16 mouse cellular contexts compared by ENCODE assay signal in the genomic region with DNA sequence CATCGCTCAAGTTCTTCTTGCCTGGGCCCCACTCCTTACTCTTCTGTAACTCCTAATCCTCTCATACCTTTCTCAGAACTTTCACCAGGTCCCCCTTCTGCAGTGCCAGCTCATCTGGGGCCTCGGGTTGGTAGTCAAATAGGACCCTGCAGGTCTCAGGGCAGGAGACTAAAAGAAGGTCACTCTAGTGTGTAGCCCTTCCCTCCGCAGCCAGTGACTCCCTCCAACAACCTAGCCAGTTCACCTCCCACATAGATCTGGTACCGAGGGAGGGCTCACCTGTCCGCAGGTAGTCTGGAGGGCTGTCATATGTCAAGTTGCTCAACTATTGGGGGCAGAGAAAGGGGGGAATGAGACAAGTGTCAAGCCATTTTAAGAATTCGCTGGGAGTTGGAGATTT. TPM values are rescaled to one million over a fixed set of nuclear protein-coding genes. Genes with fewer than 3 reads are reported as not detected.
DNase-seq lines count a peak whose midpoint lies in the region; ATAC-seq and TF ChIP-seq lines count a peak whose summit lies in the region.
"Had no signal": no experiment of that assay in that cellular context is flagged by ENCODE, and none has a peak within 500 bp of the region (broad histone marks: within the 10 kb centered on the region; RNA-seq: fewer than 3 reads in every experiment).

No protein-coding gene starts in this region.

- no peaks in the 10 kb centered on the region for H3K27me3 ChIP-seq in forebrain, embryonic 11.5 days (ENCODE audit: control insufficient read depth, insufficient read depth, low read length)
- H3K27me3 ChIP-seq in forebrain, embryonic 12.5 days: no peaks in the 10 kb centered on the region
- no peaks in the 10 kb centered on the region for H3K27me3 ChIP-seq in kidney, embryonic 15.5 days
- no peaks in the 10 kb centered on the region for H3K27me3 ChIP-seq in liver, postnatal 0 days (ENCODE audit: insufficient read depth, low read length)
- H3K27me3 ChIP-seq in liver, embryonic 12.5 days (replicated peaks): peaks cover 6% of the 10 kb centered on the region; the same call in 1 of the 2 replicates
- no peaks in the 10 kb centered on the region for H3K27me3 ChIP-seq in stomach, postnatal 0 days (ENCODE audit: control insufficient read depth, insufficient read depth, low read length)
- H3K27me3 ChIP-seq: embryonic facial prominence, embryonic 12.5 days; hindbrain, embryonic 13.5 days had no signal

- 88% methylated on average over 6 of the region's 6 CpGs for WGBS in forebrain, embryonic 11.5 days
- 94% methylated on average over 6 of the region's 6 CpGs for WGBS in forebrain, embryonic 12.5 days
- 83% methylated on average over 6 of the region's 6 CpGs for WGBS in kidney, embryonic 15.5 days
- WGBS in liver, postnatal 0 days (ENCODE audit: insufficient replicate concordance): 86% methylated on average over 6 of the region's 6 CpGs
- 81% methylated on average over 6 of the region's 6 CpGs for WGBS in liver, embryonic 12.5 days (ENCODE audit: insufficient replicate concordance)
- whole genome bisulfite sequencing in stomach, postnatal 0 days: 83% methylated on average over 6 of the region's 6 CpGs

- no peak for ATAC-seq in forebrain, embryonic 11.5 days (replicated peaks; ENCODE audit: low FRiP score)
- no peak for ATAC-seq in forebrain, embryonic 12.5 days (ENCODE audit: low FRiP score)
- ATAC-seq in kidney, embryonic 15.5 days (replicated peaks; ENCODE audit: low FRiP score): no peak
- no peak for ATAC-seq in liver, postnatal 0 days
- ATAC-seq in liver, embryonic 12.5 days: no peak
- no peak for ATAC-seq in stomach, postnatal 0 days (ENCODE audit: low FRiP score, low TSS enrichment)

- DNase-seq in forebrain, embryonic 11.5 days (ENCODE audit: low spot score): peak; percentile 47
- no peak for DNase-seq in kidney, adult 11 months
- peak; percentile 8 for DNase-seq in liver, postnatal 0 days
- DNase-seq in stomach, postnatal 0 days (ENCODE audit: low spot score): peak; percentile 14
- DNase-seq: adrenal gland, postnatal 10 days; cerebellum, adult 11 months; cerebellum, adult 8-10 months; embryo, embryonic 11 days; gastrocnemius, adult 2 months; heart, postnatal 10 days had no signal

- TF ChIP-seq CTCF in liver, postnatal 0 days (IDR thresholded peaks at IDR 0.05; ENCODE audit: low read depth): no peak
- no peak for TF ChIP-seq CTCF in stomach, postnatal 0 days (IDR thresholded peaks at IDR 0.05; ENCODE audit: low read depth)

- no peak overlapping the region for H3K4me3 ChIP-seq in forebrain, embryonic 11.5 days (ENCODE audit: low read depth, low read length)
- H3K4me3 ChIP-seq in forebrain, embryonic 12.5 days (replicated peaks): no peak overlapping the region
- H3K4me3 ChIP-seq in kidney, embryonic 15.5 days (replicated peaks): no peak overlapping the region
- no peak overlapping the region for H3K4me3 ChIP-seq in liver, postnatal 0 days (ENCODE audit: low read depth, low read length)
- no peak overlapping the region for H3K4me3 ChIP-seq in liver, embryonic 12.5 days
- no peak overlapping the region for H3K4me3 ChIP-seq in stomach, postnatal 0 days (ENCODE audit: low read depth, low read length)

- no peak for TF ChIP-seq EP300 in liver, postnatal 0 days (IDR thresholded peaks at IDR 0.05; ENCODE audit: low read depth)
- no peak for TF ChIP-seq EP300 in stomach, postnatal 0 days (optimal IDR thresholded peaks at IDR 0.05)

- H3K9ac ChIP-seq in forebrain, embryonic 11.5 days (ENCODE audit: low read length): no peak overlapping the region
- H3K9ac ChIP-seq in forebrain, embryonic 12.5 days: no peak overlapping the region
- H3K9ac ChIP-seq in kidney, embryonic 15.5 days: no peak overlapping the region
- no peak overlapping the region for H3K9ac ChIP-seq in liver, postnatal 0 days (replicated peaks)
- no peak overlapping the region for H3K9ac ChIP-seq in liver, embryonic 12.5 days
- H3K9ac ChIP-seq in stomach, postnatal 0 days (ENCODE audit: low read length): no peak overlapping the region

- peaks cover 4% of the 10 kb centered on the region; the same call in 1 of the 2 replicates for H3K36me3 ChIP-seq in forebrain, embryonic 11.5 days (ENCODE audit: control insufficient read depth, insufficient read depth, low read length)
- peaks cover 11% of the 10 kb centered on the region for H3K36me3 ChIP-seq in forebrain, embryonic 12.5 days (replicated peaks)
- H3K36me3 ChIP-seq in kidney, embryonic 15.5 days: peaks cover 12% of the 10 kb centered on the region
- H3K36me3 ChIP-seq in liver, postnatal 0 days (replicated peaks; ENCODE audit: insufficient read depth, low read length): peaks cover 10% of the 10 kb centered on the region
- H3K36me3 ChIP-seq in liver, embryonic 12.5 days: peaks cover 24% of the 10 kb centered on the region
- peaks cover under 1% of the 10 kb centered on the region; the same call in 1 of the 2 replicates for H3K36me3 ChIP-seq in stomach, postnatal 0 days (ENCODE audit: control insufficient read depth, insufficient read depth, low read length)

- H3K4me2 ChIP-seq in forebrain, embryonic 11.5 days (ENCODE audit: low read depth, low read length, severe bottlenecking): no peak overlapping the region
- H3K4me2 ChIP-seq in forebrain, embryonic 12.5 days: no peak overlapping the region
- H3K4me2 ChIP-seq in kidney, embryonic 15.5 days: peak overlapping the region; percentile 97
- H3K4me2 ChIP-seq in liver, postnatal 0 days (ENCODE audit: low read depth, low read length): no peak overlapping the region
- no peak overlapping the region for H3K4me2 ChIP-seq in liver, embryonic 12.5 days
- H3K4me2 ChIP-seq in stomach, postnatal 0 days (replicated peaks; ENCODE audit: low read depth): no peak overlapping the region

- no peak overlapping the region for H3K27ac ChIP-seq in forebrain, embryonic 11.5 days (ENCODE audit: low read depth, low read length)
- no peak overlapping the region for H3K27ac ChIP-seq in forebrain, embryonic 12.5 days
- no peak overlapping the region for H3K27ac ChIP-seq in kidney, embryonic 15.5 days
- no peak overlapping the region for H3K27ac ChIP-seq in liver, postnatal 0 days (ENCODE audit: low read depth)
- H3K27ac ChIP-seq in liver, embryonic 12.5 days: no peak overlapping the region
- no peak overlapping the region for H3K27ac ChIP-seq in stomach, postnatal 0 days (replicated peaks)
- H3K27ac ChIP-seq: hindbrain, embryonic 13.5 days; hindbrain, postnatal 0 days had no signal

- H3K4me1 ChIP-seq in forebrain, embryonic 11.5 days (replicated peaks; ENCODE audit: control insufficient read depth, insufficient read depth, low read length): peaks cover 7% of the 10 kb centered on the region; the same call in 1 of the 2 replicates
- H3K4me1 ChIP-seq in forebrain, embryonic 12.5 days: peaks cover 17% of the 10 kb centered on the region
- peaks cover 36% of the 10 kb centered on the region for H3K4me1 ChIP-seq in kidney, embryonic 15.5 days
- peaks cover 20% of the 10 kb centered on the region for H3K4me1 ChIP-seq in liver, postnatal 0 days (ENCODE audit: insufficient read depth)
- H3K4me1 ChIP-seq in liver, embryonic 12.5 days: peaks cover 28% of the 10 kb centered on the region
- H3K4me1 ChIP-seq in stomach, postnatal 0 days (replicated peaks; ENCODE audit: control insufficient read depth, insufficient read depth): peaks cover 2% of the 10 kb centered on the region; the same call in 1 of the 2 replicates

- no peaks in the 10 kb centered on the region for H3K9me3 ChIP-seq in forebrain, embryonic 11.5 days (ENCODE audit: control insufficient read depth, low read length)
- H3K9me3 ChIP-seq in forebrain, embryonic 12.5 days: no peaks in the 10 kb centered on the region
- no peaks in the 10 kb centered on the region for H3K9me3 ChIP-seq in kidney, embryonic 15.5 days (replicated peaks)
- H3K9me3 ChIP-seq in liver, postnatal 0 days (ENCODE audit: low read length): no peaks in the 10 kb centered on the region
- no peaks in the 10 kb centered on the region for H3K9me3 ChIP-seq in liver, embryonic 12.5 days (replicated peaks)
- no peaks in the 10 kb centered on the region for H3K9me3 ChIP-seq in stomach, postnatal 0 days (ENCODE audit: control insufficient read depth, low read length)
- H3K9me3 ChIP-seq: embryonic facial prominence, embryonic 12.5 days; hindbrain, embryonic 13.5 days had no signal

RNA-seq across cellular contexts. Expression of gene Sh3d21, which starts 1.8 kb away (rescaled TPM):
- polyA plus RNA-seq in forebrain, embryonic 11.5 days (2014; fragmentation: Nextera tagmentation; extraction: Ambion mirVana): 1.6 TPM in 2 replicates
- 0.96 and 1.5 TPM in 2 replicates for polyA plus RNA-seq in forebrain, embryonic 12.5 days (2016; fragmentation: Nextera tagmentation; extraction: Ambion mirVana)
- 8.3 and 9.5 TPM in 2 replicates for polyA plus RNA-seq in kidney, embryonic 15.5 days (2015; fragmentation: Nextera tagmentation; extraction: Ambion mirVana)
- 2.4 and 2.7 TPM in 2 replicates for polyA plus RNA-seq in liver, postnatal 0 days (2015; fragmentation: Nextera tagmentation; extraction: Ambion mirVana)
- polyA plus RNA-seq in liver, embryonic 12.5 days (2016; fragmentation: Nextera tagmentation; extraction: Ambion mirVana): 1.3 and 1.6 TPM in 2 replicates
- 8.4 and 12.0 TPM in 2 replicates for polyA plus RNA-seq in stomach, postnatal 0 days (2015; fragmentation: Nextera tagmentation; extraction: Ambion mirVana)

RNA-seq across cellular contexts. Expression of gene Eva1b, which starts 13.9 kb away (rescaled TPM):
- polyA plus RNA-seq in forebrain, embryonic 11.5 days (2014; fragmentation: Nextera tagmentation; extraction: Ambion mirVana): 18.6 and 19.0 TPM in 2 replicates
- polyA plus RNA-seq in forebrain, embryonic 12.5 days (2016; fragmentation: Nextera tagmentation; extraction: Ambion mirVana): 13.1 and 15.9 TPM in 2 replicates
- 90.0 and 98.5 TPM in 2 replicates for polyA plus RNA-seq in kidney, embryonic 15.5 days (2015; fragmentation: Nextera tagmentation; extraction: Ambion mirVana)
- polyA plus RNA-seq in liver, postnatal 0 days (2015; fragmentation: Nextera tagmentation; extraction: Ambion mirVana): 17.1 and 17.7 TPM in 2 replicates
- polyA plus RNA-seq in liver, embryonic 12.5 days (2016; fragmentation: Nextera tagmentation; extraction: Ambion mirVana): 19.3 and 19.5 TPM in 2 replicates
- polyA plus RNA-seq in stomach, postnatal 0 days (2015; fragmentation: Nextera tagmentation; extraction: Ambion mirVana): 39.7 and 39.9 TPM in 2 replicates

RNA-seq across cellular contexts. Expression of gene Thrap3, which starts 41.1 kb away (rescaled TPM):
- 251 and 263 TPM in 2 replicates for polyA plus RNA-seq in forebrain, embryonic 11.5 days (2014; fragmentation: Nextera tagmentation; extraction: Ambion mirVana)
- polyA plus RNA-seq in forebrain, embryonic 12.5 days (2016; fragmentation: Nextera tagmentation; extraction: Ambion mirVana): 284 and 305 TPM in 2 replicates
- 219 and 230 TPM in 2 replicates for polyA plus RNA-seq in kidney, embryonic 15.5 days (2015; fragmentation: Nextera tagmentation; extraction: Ambion mirVana)
- 47.8 and 62.4 TPM in 2 replicates for polyA plus RNA-seq in liver, postnatal 0 days (2015; fragmentation: Nextera tagmentation; extraction: Ambion mirVana)
- polyA plus RNA-seq in liver, embryonic 12.5 days (2016; fragmentation: Nextera tagmentation; extraction: Ambion mirVana): 162 and 163 TPM in 2 replicates
- polyA plus RNA-seq in stomach, postnatal 0 days (2015; fragmentation: Nextera tagmentation; extraction: Ambion mirVana): 70.3 and 78.7 TPM in 2 replicates

RNA-seq across cellular contexts. Expression of gene Stk40, which starts 57.7 kb away (rescaled TPM):
- 37.4 and 37.5 TPM in 2 replicates for polyA plus RNA-seq in forebrain, embryonic 11.5 days (2014; fragmentation: Nextera tagmentation; extraction: Ambion mirVana)
- polyA plus RNA-seq in forebrain, embryonic 12.5 days (2016; fragmentation: Nextera tagmentation; extraction: Ambion mirVana): 42.8 and 48.5 TPM in 2 replicates
- polyA plus RNA-seq in kidney, embryonic 15.5 days (2015; fragmentation: Nextera tagmentation; extraction: Ambion mirVana): 38.2 and 41.3 TPM in 2 replicates
- 11.3 and 12.1 TPM in 2 replicates for polyA plus RNA-seq in liver, postnatal 0 days (2015; fragmentation: Nextera tagmentation; extraction: Ambion mirVana)
- 22.4 and 23.0 TPM in 2 replicates for polyA plus RNA-seq in liver, embryonic 12.5 days (2016; fragmentation: Nextera tagmentation; extraction: Ambion mirVana)
- 17.3 and 20.2 TPM in 2 replicates for polyA plus RNA-seq in stomach, postnatal 0 days (2015; fragmentation: Nextera tagmentation; extraction: Ambion mirVana)
